Comparison of ENCODE assay signal across 21 mouse cellular contexts in genomic region chr10:61499505-61500466, GRCm38 (mm10). TPM values are rescaled to one million over a fixed set of nuclear protein-coding genes. Genes with fewer than 3 reads are reported as not detected.
DNase-seq lines count a peak whose midpoint lies in the region; ATAC-seq lines count a peak whose summit lies in the region.
"Had no signal": no experiment of that assay in that cellular context is flagged by ENCODE, and none has a peak within 500 bp of the region (broad histone marks: within the 10 kb centered on the region; RNA-seq: fewer than 3 reads in every experiment).

No protein-coding gene starts in this region.

- H3K27ac ChIP-seq in embryonic facial prominence, embryonic 11.5 days (replicated peaks; ENCODE audit: low read depth, low read length) = no peak overlapping the region
- no peak overlapping the region for H3K27ac ChIP-seq in embryonic facial prominence, embryonic 10.5 days (replicated peaks)
- H3K27ac ChIP-seq: forebrain, embryonic 12.5 days; hindbrain, embryonic 12.5 days; limb, embryonic 12.5 days; liver, embryonic 12.5 days; neural tube, embryonic 15.5 days; stomach, embryonic 15.5 days had no signal

- no peaks in the 10 kb centered on the region for H3K9me3 ChIP-seq in embryonic facial prominence, embryonic 11.5 days (replicated peaks; ENCODE audit: control insufficient read depth, low read length)
- H3K9me3 ChIP-seq in embryonic facial prominence, embryonic 10.5 days = no peaks in the 10 kb centered on the region
- H3K9me3 ChIP-seq: forebrain, embryonic 12.5 days; limb, embryonic 12.5 days; liver, embryonic 12.5 days; neural tube, embryonic 15.5 days; stomach, embryonic 15.5 days had no signal

- no peaks in the 10 kb centered on the region for H3K27me3 ChIP-seq in embryonic facial prominence, embryonic 11.5 days (ENCODE audit: control insufficient read depth, insufficient read depth, low read length)
- 0 out of 2 replicates have a peak, but pooled peaks cover 6% of the 10 kb centered on the region for H3K27me3 ChIP-seq in embryonic facial prominence, embryonic 10.5 days (replicated peaks; ENCODE audit: low read depth, poor library complexity, severe bottlenecking)
- H3K27me3 ChIP-seq: forebrain, embryonic 12.5 days; hindbrain, embryonic 12.5 days; limb, embryonic 12.5 days; liver, embryonic 12.5 days; megakaryocyte, embryonic 14.5 days; neural tube, embryonic 15.5 days; stomach, embryonic 15.5 days had no signal

- peak; percentile 36 for DNase-seq in embryonic facial prominence, embryonic 11.5 days (ENCODE audit: low spot score)
- no peak for DNase-seq in embryonic facial prominence, embryonic 10.5 days (ENCODE audit: low spot score)
- peak; percentile 52 for DNase-seq in layer of hippocampus, adult 9-11 months
- no peak for DNase-seq in layer of hippocampus, adult 9-10 months (ENCODE audit: low spot score)
- DNase-seq in cerebellum, adult 9-11 months = peak; percentile 56
- DNase-seq in thymus, postnatal 4 days = no peak
- DNase-seq in embryo, embryonic 10.5 days (ENCODE audit: low spot score) = no peak
- DNase-seq: heart, postnatal 10 days; kidney, adult 8-10 months; kidney, postnatal 14 days; lung, adult 2 months; midbrain, embryonic 14.5 days; right cerebral cortex, postnatal 25 days; thymus, adult 18-20 months had no signal

- no peaks in the 10 kb centered on the region for H3K36me3 ChIP-seq in embryonic facial prominence, embryonic 11.5 days (replicated peaks; ENCODE audit: control insufficient read depth, insufficient read depth, low read depth, low read length)
- H3K36me3 ChIP-seq in embryonic facial prominence, embryonic 10.5 days (replicated peaks) = no peaks in the 10 kb centered on the region
- H3K36me3 ChIP-seq: forebrain, embryonic 12.5 days; hindbrain, embryonic 12.5 days; limb, embryonic 12.5 days; liver, embryonic 12.5 days; neural tube, embryonic 15.5 days; stomach, embryonic 15.5 days had no signal

- H3K9ac ChIP-seq in embryonic facial prominence, embryonic 11.5 days (replicated peaks; ENCODE audit: low read length) = no peak overlapping the region
- H3K9ac ChIP-seq: forebrain, embryonic 12.5 days; hindbrain, embryonic 12.5 days; limb, embryonic 12.5 days; liver, embryonic 12.5 days; neural tube, embryonic 15.5 days; stomach, embryonic 15.5 days had no signal

- no peak overlapping the region for H3K4me3 ChIP-seq in embryonic facial prominence, embryonic 11.5 days (ENCODE audit: low read depth, low read length)
- H3K4me3 ChIP-seq in embryonic facial prominence, embryonic 10.5 days = no peak overlapping the region
- H3K4me3 ChIP-seq: forebrain, embryonic 12.5 days; hindbrain, embryonic 12.5 days; limb, embryonic 12.5 days; liver, embryonic 12.5 days; megakaryocyte, embryonic 14.5 days; neural tube, embryonic 15.5 days; stomach, embryonic 15.5 days had no signal

- ATAC-seq in embryonic facial prominence, embryonic 11.5 days (replicated peaks; ENCODE audit: insufficient number of reproducible peaks, low FRiP score, low TSS enrichment, low read depth) = no peak
- ATAC-seq: liver, embryonic 12.5 days had no signal

- no peak overlapping the region for H3K4me2 ChIP-seq in embryonic facial prominence, embryonic 11.5 days (ENCODE audit: low read depth, low read length)
- H3K4me2 ChIP-seq: forebrain, embryonic 12.5 days; hindbrain, embryonic 12.5 days; limb, embryonic 12.5 days; liver, embryonic 12.5 days; neural tube, embryonic 15.5 days; stomach, embryonic 15.5 days had no signal

- 64% methylated on average over 20 of the region's 20 CpGs for WGBS in embryonic facial prominence, embryonic 11.5 days
- WGBS in embryonic facial prominence, embryonic 10.5 days = 73% methylated on average over 20 of the region's 20 CpGs

- peaks cover 10% of the 10 kb centered on the region for H3K4me1 ChIP-seq in embryonic facial prominence, embryonic 11.5 days (ENCODE audit: control insufficient read depth, insufficient read depth, low read length)
- H3K4me1 ChIP-seq in embryonic facial prominence, embryonic 10.5 days = peaks cover 43% of the 10 kb centered on the region

RNA-seq across cellular contexts. Expression of gene Lrrc20, which starts 24.2 kb away (rescaled TPM):
- 11.1 and 11.6 TPM in 2 replicates for polyA plus RNA-seq in embryonic facial prominence, embryonic 11.5 days (2014; fragmentation: Nextera tagmentation; extraction: Ambion mirVana)
- 9.8 and 13.0 TPM in 2 replicates for polyA plus RNA-seq in embryonic facial prominence, embryonic 10.5 days (2016; fragmentation: Nextera tagmentation; extraction: Ambion mirVana)

RNA-seq across cellular contexts. Expression of gene Eif4ebp2, which starts 47.3 kb away (rescaled TPM):
- 27.8 and 35.2 TPM in 2 replicates for polyA plus RNA-seq in embryonic facial prominence, embryonic 11.5 days (2014; fragmentation: Nextera tagmentation; extraction: Ambion mirVana)
- polyA plus RNA-seq in embryonic facial prominence, embryonic 10.5 days (2016; fragmentation: Nextera tagmentation; extraction: Ambion mirVana) = 80.9 and 86.6 TPM in 2 replicates

Comparison
In these comparisons a context has a peak if more than half of its experiments do, and no peak if none do; other contexts are left out.
1. DNase-seq: peak in embryonic facial prominence, embryonic 11.5 days (single experiment), layer of hippocampus, adult 9-11 months (single experiment) and cerebellum, adult 9-11 months (single experiment); none in embryonic facial prominence, embryonic 10.5 days (single experiment), layer of hippocampus, adult 9-10 months (single experiment), thymus, postnatal 4 days (single experiment) and embryo, embryonic 10.5 days (single experiment).